Mouse (Mus musculus) MEL (cell line): ENCODE results near the gene Dapl1. TPM values are rescaled to one million over a fixed set of nuclear protein-coding genes. Genes with fewer than 3 reads are reported as not detected.

Experiments used
- DNase-seq: peaks from one replicate; pipeline ENCODE4 v3.0.0; 2011; ENCODE audit warnings: low read depth, low spot score
- H3K27ac ChIP-seq: 2 replicates; pipeline ENCODE4 v1.5.1; 2012; ENCODE audit warnings: low read depth, mild to moderate bottlenecking, control low read depth, low read length, moderate library complexity; ENCODE audit not compliant: control insufficient read depth
- H3K27me3 ChIP-seq, 2 experiments: fragments of 150-350 bp in 1 of 2; sonication (generic) in 1 of 2; 2 replicates each; pipeline ENCODE4 v1.6.1; 2012; ENCODE audit warnings: low read length in 2 of 2, mild to moderate bottlenecking in 2 of 2, improper control_type of control experiment in 1 of 2, moderate library complexity in 1 of 2; ENCODE audit not compliant: insufficient read depth in 2 of 2, control insufficient read depth in 1 of 2
- H3K36me3 ChIP-seq, 2 experiments: 2 replicates each; pipeline ENCODE4 v1.6.1; 2012 to 2014; ENCODE audit warnings: low read length in 2 of 2, improper control_type of control experiment in 1 of 2, inconsistent platforms in 1 of 2, mild to moderate bottlenecking in 1 of 2; ENCODE audit not compliant: insufficient read depth in 2 of 2, control insufficient read depth in 1 of 2
- H3K4me1 ChIP-seq, 2 experiments: fragments of 150-350 bp in 1 of 2; sonication (generic) in 1 of 2; 2 replicates each; pipeline ENCODE4 v1.6.1; 2012; ENCODE audit warnings: low read length in 2 of 2, improper control_type of control experiment in 1 of 2, mild to moderate bottlenecking in 1 of 2; ENCODE audit not compliant: insufficient read depth in 2 of 2, control insufficient read depth in 1 of 2
- H3K4me3 ChIP-seq, 2 experiments: fragments of 150-350 bp in 1 of 2; sonication (generic) in 1 of 2; 2 replicates each; pipeline ENCODE4 v1.5.1; 2012; ENCODE audit warnings: low read depth in 2 of 2, low read length in 2 of 2, mild to moderate bottlenecking in 2 of 2, moderate library complexity in 2 of 2, control low read depth in 1 of 2, improper control_type of control experiment in 1 of 2; ENCODE audit not compliant: control insufficient read depth in 1 of 2, insufficient read depth in 1 of 2
- H3K79me2 ChIP-seq: 2 replicates; pipeline ENCODE4 v1.6.1; 2012; ENCODE audit warnings: mild to moderate bottlenecking, low read length, moderate library complexity; ENCODE audit not compliant: control insufficient read depth, poor library complexity, insufficient read depth
- H3K9ac ChIP-seq: 2 replicates; pipeline ENCODE4 v1.6.1; 2012; ENCODE audit warnings: low read depth, mild to moderate bottlenecking, control low read depth, low read length, moderate library complexity; ENCODE audit not compliant: control insufficient read depth, poor library complexity, severe bottlenecking
- H3K9me3 ChIP-seq: fragments of 150-350 bp; sonication (generic); replicated peaks from 2 replicates; pipeline ENCODE4 v1.6.1; 2012; ENCODE audit warnings: mild to moderate bottlenecking, low read length, improper control_type of control experiment, moderate library complexity; ENCODE audit not compliant: insufficient read depth
- BHLHE40 ChIP-seq: IDR thresholded peaks from 2 replicates; pipeline ENCODE4 v1.6.1; 2012; ENCODE audit warnings: low read depth, mild to moderate bottlenecking, inconsistent platforms, low read length, improper control_type of control experiment, borderline replicate concordance
- CTCF ChIP-seq, 3 experiments: IDR thresholded peaks in 2 of 3; conservative IDR thresholded peaks in 1 of 3; 2 replicates each; pipeline ENCODE4 v1.5.1; 2011 to 2012; ENCODE audit warnings: low read length in 3 of 3, low read depth in 2 of 3, mild to moderate bottlenecking in 2 of 3, improper control_type of control experiment in 1 of 3, inconsistent platforms in 1 of 3, mixed read lengths in 1 of 3, moderate library complexity in 1 of 3; ENCODE audit not compliant: control insufficient read depth in 1 of 3, insufficient read depth in 1 of 3, poor library complexity in 1 of 3, severe bottlenecking in 1 of 3
- E2F4 ChIP-seq: IDR thresholded peaks from 2 replicates; pipeline ENCODE4 v1.6.1; 2011; ENCODE audit warnings: low read depth, low read length, improper control_type of control experiment, borderline replicate concordance
- EP300 ChIP-seq, 2 experiments: IDR thresholded peaks; 2 replicates each; pipeline ENCODE4 v1.6.1; 2011; ENCODE audit warnings: improper control_type of control experiment in 2 of 2, low read length in 2 of 2, low read depth in 1 of 2, mild to moderate bottlenecking in 1 of 2
- ETS1 ChIP-seq: IDR thresholded peaks from 2 replicates; pipeline ENCODE4 v1.6.1; 2012; ENCODE audit warnings: low read depth, mild to moderate bottlenecking, inconsistent platforms, low read length, improper control_type of control experiment, moderate library complexity
- GABPA ChIP-seq: IDR thresholded peaks from 2 replicates; pipeline ENCODE4 v1.6.1; 2012; ENCODE audit warnings: low read depth, mild to moderate bottlenecking, inconsistent platforms, low read length, improper control_type of control experiment, moderate library complexity
- GATA1 ChIP-seq: IDR thresholded peaks from 2 replicates; pipeline ENCODE4 v1.6.1; 2011; ENCODE audit warnings: low read depth, low read length, improper control_type of control experiment
- HCFC1 ChIP-seq: IDR thresholded peaks from 2 replicates; pipeline ENCODE4 v1.6.1; 2012; ENCODE audit warnings: low read depth, mild to moderate bottlenecking, inconsistent platforms, low read length, improper control_type of control experiment, moderate library complexity
- JUND ChIP-seq: IDR thresholded peaks from 2 replicates; pipeline ENCODE4 v1.6.1; 2011; ENCODE audit warnings: low read depth, mild to moderate bottlenecking, improper control_type of control experiment, low read length
- KAT2A ChIP-seq: conservative IDR thresholded peaks from 2 replicates; pipeline ENCODE4 v1.6.1; 2012; ENCODE audit warnings: low read depth, low read length, improper control_type of control experiment, inconsistent platforms
- MAX ChIP-seq: IDR thresholded peaks from 2 replicates; pipeline ENCODE4 v1.6.1; 2011; ENCODE audit warnings: low read length, improper control_type of control experiment
- MAZ ChIP-seq: IDR thresholded peaks from 2 replicates; pipeline ENCODE4 v1.6.1; 2012; ENCODE audit warnings: low read depth, mild to moderate bottlenecking, inconsistent platforms, low read length, improper control_type of control experiment
- MEF2A ChIP-seq: IDR thresholded peaks from 2 replicates; pipeline ENCODE4 v1.6.1; 2014; ENCODE audit warnings: low read depth, mild to moderate bottlenecking, inconsistent platforms, low read length, improper control_type of control experiment; ENCODE audit not compliant: poor library complexity, insufficient replicate concordance, severe bottlenecking; ENCODE audit errors: extremely low read depth
- MXI1 ChIP-seq: IDR thresholded peaks from 2 replicates; pipeline ENCODE4 v1.6.1; 2011; ENCODE audit warnings: mild to moderate bottlenecking, low read depth, low read length, improper control_type of control experiment
- MYB ChIP-seq: IDR thresholded peaks from 2 replicates; pipeline ENCODE4 v1.6.1; 2011; ENCODE audit warnings: mild to moderate bottlenecking, low read depth, low read length, improper control_type of control experiment
- NRF1 ChIP-seq: IDR thresholded peaks from 2 replicates; pipeline ENCODE4 v1.6.1; 2014; ENCODE audit warnings: low read depth, mild to moderate bottlenecking, inconsistent platforms, low read length, improper control_type of control experiment, moderate library complexity; ENCODE audit not compliant: poor library complexity, insufficient read depth, severe bottlenecking
- POLR2A ChIP-seq, 2 experiments: IDR thresholded peaks; 2 replicates each; pipeline ENCODE4 v1.6.1; 2011 to 2012; ENCODE audit warnings: low read length in 2 of 2, mild to moderate bottlenecking in 2 of 2, control low read depth in 1 of 2, improper control_type of control experiment in 1 of 2, low read depth in 1 of 2, moderate library complexity in 1 of 2; ENCODE audit not compliant: control insufficient read depth in 1 of 2, insufficient read depth in 1 of 2, poor library complexity in 1 of 2
- POLR2AphosphoS2 ChIP-seq: IDR thresholded peaks from 2 replicates; pipeline ENCODE4 v1.6.1; 2011; ENCODE audit warnings: low read length, improper control_type of control experiment
- POLR2AphosphoS5 ChIP-seq: IDR thresholded peaks from 2 replicates; pipeline ENCODE4 v1.6.1; 2012; ENCODE audit warnings: low read depth, borderline replicate concordance, mild to moderate bottlenecking, inconsistent platforms, low read length, moderate library complexity, mixed read lengths
- RAD21 ChIP-seq: IDR thresholded peaks from 2 replicates; pipeline ENCODE4 v1.6.1; 2011; ENCODE audit warnings: mild to moderate bottlenecking, low read depth, low read length, improper control_type of control experiment
- RCOR1 ChIP-seq: IDR thresholded peaks from 2 replicates; pipeline ENCODE4 v1.6.1; 2012; ENCODE audit warnings: low read depth, mild to moderate bottlenecking, inconsistent platforms, low read length, improper control_type of control experiment
- SIN3A ChIP-seq: IDR thresholded peaks from 2 replicates; pipeline ENCODE4 v1.6.1; 2012; ENCODE audit warnings: low read length, improper control_type of control experiment, inconsistent platforms
- SMC3 ChIP-seq: IDR thresholded peaks from 2 replicates; pipeline ENCODE4 v1.6.1; 2011; ENCODE audit warnings: low read depth, low read length, improper control_type of control experiment
- TAL1 ChIP-seq: IDR thresholded peaks from 2 replicates; pipeline ENCODE4 v1.6.1; 2012; ENCODE audit warnings: mild to moderate bottlenecking, inconsistent platforms, low read length, moderate library complexity, mixed read lengths
- TBP ChIP-seq: IDR thresholded peaks from 2 replicates; pipeline ENCODE4 v1.8.0; 2011; ENCODE audit warnings: low read depth, low read length, improper control_type of control experiment
- TCF12 ChIP-seq: IDR thresholded peaks from 2 replicates; pipeline ENCODE4 v1.6.1; 2014; ENCODE audit warnings: low read depth, mild to moderate bottlenecking, inconsistent platforms, low read length, improper control_type of control experiment, moderate library complexity
- ZC3H11A ChIP-seq: IDR thresholded peaks from 2 replicates; pipeline ENCODE4 v1.6.1; 2012; ENCODE audit warnings: low read depth, mild to moderate bottlenecking, inconsistent platforms, low read length, improper control_type of control experiment
- ZKSCAN1 ChIP-seq: IDR thresholded peaks from 2 replicates; pipeline ENCODE4 v1.6.1; 2012; ENCODE audit warnings: low read depth, mild to moderate bottlenecking, inconsistent platforms, low read length, improper control_type of control experiment, moderate library complexity
- polyA plus RNA-seq, 2 experiments: library from polyadenylated mRNA; stranded (reverse) in 1 of 2; unstranded in 1 of 2; fragments of >175 nt in 1 of 2; fragments of >200 nt in 1 of 2; gene quantifications; 2 replicates each; pipeline versions ENCODE4 v1.2.1 to v1.2.4; 2012; ENCODE audit warnings: low replicate concordance in 2 of 2, low read depth in 1 of 2; ENCODE audit not compliant: insufficient read length in 2 of 2, insufficient read depth in 1 of 2, missing spikeins in 1 of 2
- total RNA-seq: library from RNA; depleted of rRNA; stranded (reverse); fragments of 300-350 nt; gene quantifications from 2 replicates; pipeline ENCODE4 v1.2.3, GENCODE M21; 2012

Gene Dapl1
- total and polyA plus RNA-seq, 3 experiments, result not detected

DNA sequence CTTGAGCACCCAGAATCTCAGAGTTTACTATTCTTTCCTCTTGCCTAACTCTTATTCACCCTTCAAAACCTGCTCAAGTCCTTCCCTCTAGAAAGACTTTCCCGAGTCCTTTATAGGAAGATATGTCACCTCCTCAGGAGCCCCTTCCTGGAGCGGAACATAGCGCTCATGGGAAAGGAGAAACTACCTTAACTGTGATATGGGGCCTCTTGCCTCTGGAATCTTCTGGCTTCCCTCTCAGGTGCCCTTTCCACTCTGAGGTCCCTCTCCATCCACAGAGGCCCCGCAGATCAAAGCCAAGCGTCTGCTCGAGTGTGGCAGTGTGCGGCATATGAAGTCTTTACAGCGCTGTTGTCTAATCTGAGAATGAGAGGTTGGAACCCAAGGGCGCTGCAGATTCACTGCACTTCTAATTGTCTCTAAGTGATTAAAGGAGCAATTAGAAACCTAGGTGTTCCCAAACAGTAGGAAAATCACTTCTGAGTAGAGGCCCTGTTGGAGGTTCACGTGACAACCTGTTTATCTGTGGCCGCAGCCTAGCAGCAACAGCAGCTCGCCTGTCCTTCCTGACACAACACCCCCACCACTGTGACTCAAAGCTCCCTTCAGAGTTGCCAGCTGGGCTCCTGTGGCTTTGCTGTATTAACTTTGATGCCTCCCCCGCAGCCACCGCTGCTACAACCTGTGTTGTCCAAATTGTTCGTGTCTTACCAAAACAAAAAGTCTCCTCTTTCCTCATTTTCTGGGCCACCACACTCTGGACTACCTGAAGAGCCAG, 49.7 kb downstream of the Dapl1 start:
- no peak for DNase-seq
- no peak overlapping the region for H3K4me3 ChIP-seq
- no peaks in the 10 kb centered on the region for H3K27me3 ChIP-seq
- H3K27ac ChIP-seq, result no peak overlapping the region
- H3K36me3 ChIP-seq, result no peaks in the 10 kb centered on the region
- H3K79me2 ChIP-seq, result no peaks in the 10 kb centered on the region
- TF ChIP-seq GABPA (no peak), MYB (no peak), HCFC1 (no peak), SMC3 (no peak), POLR2A (IDR thresholded peaks at IDR 0.05; ENCODE audit: control insufficient read depth in 1 of 2, insufficient read depth in 1 of 2, low read depth in 1 of 2, low read length in 2 of 2, poor library complexity in 1 of 2) (no peak), POLR2AphosphoS2 (no peak), KAT2A (no peak), RCOR1 (no peak), ZC3H11A (no peak), ZKSCAN1 (no peak), SIN3A (no peak), MXI1 (no peak), GATA1 (no peak), MEF2A (no peak), MAX (no peak), JUND (no peak)
- no peaks in the 10 kb centered on the region for H3K4me1 ChIP-seq
- no peak overlapping the region for H3K9ac ChIP-seq
- H3K9me3 ChIP-seq, result no peaks in the 10 kb centered on the region

DNA sequence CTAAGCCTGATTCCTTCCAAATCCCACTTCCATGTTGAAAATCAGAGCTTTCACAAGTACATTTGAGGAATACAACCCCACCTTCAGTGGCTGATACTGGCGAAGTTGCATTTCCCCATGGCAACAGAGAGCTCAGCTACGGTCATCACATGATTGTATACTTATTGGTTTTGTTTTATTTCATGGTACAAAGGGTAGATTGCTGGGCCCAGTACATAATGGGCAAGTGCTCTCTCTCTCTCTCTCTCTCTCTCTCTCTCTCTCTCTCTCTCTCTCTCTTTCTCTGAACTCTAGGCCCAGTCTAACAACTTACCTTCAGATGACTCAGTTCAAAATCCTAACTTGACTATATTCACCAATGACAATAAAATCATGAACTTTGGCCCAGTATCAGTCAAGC, 52.5 kb downstream of the Dapl1 start:
- H3K4me1 ChIP-seq, result no peaks in the 10 kb centered on the region
- H3K9me3 ChIP-seq, result no peaks in the 10 kb centered on the region
- H3K79me2 ChIP-seq, result no peaks in the 10 kb centered on the region
- no peak overlapping the region for H3K9ac ChIP-seq
- TF ChIP-seq RAD21 (no peak), TCF12 (no peak), CTCF (IDR thresholded peaks at IDR 0.05 in 2 of 3, conservative IDR thresholded peaks at IDR 0.05 in 1 of 3; ENCODE audit: control insufficient read depth in 1 of 3, insufficient read depth in 1 of 3, low read depth in 2 of 3, low read length in 3 of 3, poor library complexity in 1 of 3, severe bottlenecking in 1 of 3) (no peak), ZC3H11A (no peak), POLR2AphosphoS5 (no peak), MAZ (no peak), TAL1 (no peak), EP300 (IDR thresholded peaks at IDR 0.05; ENCODE audit: low read depth in 1 of 2, low read length in 2 of 2) (no peak), BHLHE40 (no peak), ZKSCAN1 (no peak), E2F4 (no peak), MAX (no peak), TBP (no peak), POLR2AphosphoS2 (no peak), ETS1 (no peak), RCOR1 (no peak), NRF1 (no peak), MEF2A (no peak), SMC3 (no peak)
- H3K27ac ChIP-seq, result no peak overlapping the region
- no peaks in the 10 kb centered on the region for H3K27me3 ChIP-seq
- no peak overlapping the region for H3K4me3 ChIP-seq
- no peaks in the 10 kb centered on the region for H3K36me3 ChIP-seq
- DNase-seq, result no peak
